Mouse (Mus musculus): Measurements from ENCODE around the gene Muc5ac. TPM values are rescaled to one million over a fixed set of nuclear protein-coding genes. Genes with fewer than 3 reads are reported as not detected.

Muc5ac gene
- polyA plus RNA-seq, 1 experiment from 2014 or later: not detected

DNA sequence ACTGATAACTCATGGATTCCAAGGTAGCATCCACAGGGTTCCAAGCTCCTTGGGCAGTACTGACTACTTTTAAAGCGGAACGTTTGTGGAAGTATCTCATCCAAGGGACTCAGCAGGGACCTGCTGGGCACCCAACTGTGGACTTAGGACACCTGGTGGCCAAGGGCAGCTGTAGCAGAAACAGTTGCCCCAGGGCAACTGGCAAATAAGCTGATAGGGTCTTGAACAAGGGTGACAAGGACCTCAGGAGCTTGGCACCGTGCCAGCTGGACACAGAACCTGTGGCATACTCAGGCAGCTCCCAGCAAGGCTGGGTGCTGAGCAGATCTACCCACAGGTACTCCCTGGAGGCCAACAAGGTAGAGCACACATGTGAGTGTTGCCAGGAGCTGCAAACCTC is 29.5 kb downstream of the Muc5ac start:
- H3K27me3 ChIP-seq (ENCODE audit: control insufficient read depth, insufficient read depth, low read length): no peaks in the 10 kb centered on the region
- no peak for ATAC-seq (ENCODE audit: low FRiP score)
- no peak overlapping the region for H3K9ac ChIP-seq (ENCODE audit: low read length)
- no peak for DNase-seq (ENCODE audit: low spot score, missing footprints)
- no peaks in the 10 kb centered on the region for H3K4me1 ChIP-seq (ENCODE audit: control insufficient read depth, insufficient read depth, low read length)
- H3K27ac ChIP-seq (ENCODE audit: low read depth, low read length): no peak overlapping the region
- H3K4me3 ChIP-seq (ENCODE audit: low read depth, low read length): no peak overlapping the region
- no peaks in the 10 kb centered on the region for H3K36me3 ChIP-seq (ENCODE audit: control insufficient read depth, insufficient read depth, low read length)
- H3K4me2 ChIP-seq: no peak overlapping the region
- H3K9me3 ChIP-seq (ENCODE audit: control insufficient read depth, low read length): no peaks in the 10 kb centered on the region
- 84% methylated on average over 3 of the region's 3 CpGs for WGBS

DNA sequence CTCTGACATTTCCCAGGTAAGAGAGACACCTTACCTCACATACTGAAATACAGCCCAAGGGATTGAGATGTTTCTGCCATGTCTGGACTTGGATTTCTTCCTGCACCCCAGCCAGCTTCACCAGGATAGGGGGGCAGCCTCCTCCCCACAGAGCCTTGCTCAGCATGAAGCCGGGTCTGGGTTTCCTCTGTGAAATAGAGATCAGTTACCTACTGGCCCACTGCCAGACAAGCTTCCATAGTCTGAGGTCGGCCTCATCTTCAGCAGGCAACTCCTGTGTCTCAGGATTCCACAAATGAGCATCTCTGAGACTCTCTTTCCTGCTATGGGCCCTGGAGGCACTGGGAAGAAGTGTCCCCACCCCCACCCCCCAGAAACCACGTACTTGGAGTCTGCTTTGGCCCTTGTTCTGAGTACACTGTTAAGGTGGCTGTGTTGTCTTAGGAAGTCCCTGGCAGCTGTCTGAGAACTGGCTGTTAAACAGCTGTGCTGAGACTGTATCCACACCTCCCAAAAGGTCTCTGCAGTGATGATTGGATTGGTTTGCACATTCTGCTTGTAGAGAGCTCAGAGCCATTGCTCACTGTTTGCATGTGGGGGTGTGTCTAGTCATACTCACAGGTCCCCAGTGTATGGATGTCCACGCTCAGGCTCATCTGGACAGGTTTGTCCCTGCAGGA is 34.0 kb downstream of the Muc5ac start:
- DNase-seq (ENCODE audit: low spot score, missing footprints) (no peak), ATAC-seq (ENCODE audit: low FRiP score) (no peak)
- Histone ChIP-seq H3K36me3 (ENCODE audit: control insufficient read depth, insufficient read depth, low read length) (no peaks in the 10 kb centered on the region), H3K9me3 (ENCODE audit: control insufficient read depth, low read length) (no peaks in the 10 kb centered on the region), H3K27me3 (ENCODE audit: control insufficient read depth, insufficient read depth, low read length) (no peaks in the 10 kb centered on the region), H3K9ac (ENCODE audit: low read length) (no peak overlapping the region), H3K4me2 (no peak overlapping the region), H3K4me1 (ENCODE audit: control insufficient read depth, insufficient read depth, low read length) (peaks cover 2% of the 10 kb centered on the region; the same call in 1 of the 2 replicates), H3K4me3 (ENCODE audit: low read depth, low read length) (no peak overlapping the region), H3K27ac (ENCODE audit: low read depth, low read length) (no peak overlapping the region)
- WGBS: 72% methylated on average over 4 of the region's 4 CpGs

DNA sequence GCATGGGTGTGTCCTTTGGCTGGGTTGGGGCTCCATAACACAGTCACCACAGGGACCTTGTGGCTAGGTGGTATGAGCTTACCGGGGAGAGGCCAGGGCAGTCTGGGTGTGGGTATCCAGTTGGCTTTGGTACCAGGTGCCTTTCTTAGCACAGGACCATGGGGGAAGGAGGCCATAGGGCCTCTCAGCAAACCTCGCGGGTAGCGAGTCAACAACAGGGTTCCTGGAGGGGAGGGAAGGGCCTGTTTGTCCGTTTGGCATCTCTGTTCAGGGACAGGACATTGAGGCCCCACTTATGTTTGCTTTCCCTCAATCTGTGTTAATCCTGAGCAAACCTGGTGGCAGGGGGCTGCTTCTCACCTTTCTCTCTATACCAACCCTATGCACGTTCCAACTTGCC is 34.9 kb downstream of the Muc5ac start:
- Histone ChIP-seq H3K4me1 (ENCODE audit: control insufficient read depth, insufficient read depth, low read length) (peaks cover 2% of the 10 kb centered on the region; the same call in 1 of the 2 replicates), H3K4me2 (no peak overlapping the region), H3K27me3 (ENCODE audit: control insufficient read depth, insufficient read depth, low read length) (no peaks in the 10 kb centered on the region), H3K9me3 (ENCODE audit: control insufficient read depth, low read length) (no peaks in the 10 kb centered on the region), H3K36me3 (ENCODE audit: control insufficient read depth, insufficient read depth, low read length) (no peaks in the 10 kb centered on the region), H3K4me3 (ENCODE audit: low read depth, low read length) (no peak overlapping the region), H3K9ac (ENCODE audit: low read length) (no peak overlapping the region), H3K27ac (ENCODE audit: low read depth, low read length) (no peak overlapping the region)
- DNase-seq (ENCODE audit: low spot score, missing footprints) (no peak), ATAC-seq (ENCODE audit: low FRiP score) (no peak)
- WGBS: 78% methylated on average over 6 of the region's 6 CpGs

DNA sequence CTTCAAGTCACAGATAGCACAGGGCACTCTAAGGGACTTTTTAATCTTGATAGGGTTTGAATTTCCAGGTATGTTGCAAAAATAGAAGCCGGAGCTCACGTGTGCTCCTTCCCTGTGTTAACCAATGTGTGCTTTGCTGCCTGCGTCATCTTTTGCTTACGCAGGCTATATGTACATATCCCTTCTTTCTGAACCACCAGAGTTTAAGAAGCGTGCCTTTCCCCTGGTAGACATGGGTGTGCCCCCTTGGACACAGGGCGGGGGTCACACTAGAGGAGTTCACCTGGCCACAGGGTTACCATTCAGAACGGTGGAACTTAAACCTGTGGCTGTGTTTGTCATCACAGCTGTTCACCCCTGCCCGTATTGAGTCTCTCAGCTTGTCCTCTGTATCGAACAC is 35.6 kb downstream of the Muc5ac start:
- no peak for ATAC-seq (ENCODE audit: low FRiP score)
- H3K27ac ChIP-seq (ENCODE audit: low read depth, low read length): no peak overlapping the region
- 84% methylated on average over 9 of the region's 9 CpGs for WGBS
- H3K9me3 ChIP-seq (ENCODE audit: control insufficient read depth, low read length): no peaks in the 10 kb centered on the region
- no peak overlapping the region for H3K9ac ChIP-seq (ENCODE audit: low read length)
- no peak for DNase-seq (ENCODE audit: low spot score, missing footprints)
- H3K36me3 ChIP-seq (ENCODE audit: control insufficient read depth, insufficient read depth, low read length): no peaks in the 10 kb centered on the region
- peaks cover 2% of the 10 kb centered on the region; the same call in 1 of the 2 replicates for H3K4me1 ChIP-seq (ENCODE audit: control insufficient read depth, insufficient read depth, low read length)
- no peak overlapping the region for H3K4me3 ChIP-seq (ENCODE audit: low read depth, low read length)
- H3K4me2 ChIP-seq: no peak overlapping the region
- no peaks in the 10 kb centered on the region for H3K27me3 ChIP-seq (ENCODE audit: control insufficient read depth, insufficient read depth, low read length)

DNA sequence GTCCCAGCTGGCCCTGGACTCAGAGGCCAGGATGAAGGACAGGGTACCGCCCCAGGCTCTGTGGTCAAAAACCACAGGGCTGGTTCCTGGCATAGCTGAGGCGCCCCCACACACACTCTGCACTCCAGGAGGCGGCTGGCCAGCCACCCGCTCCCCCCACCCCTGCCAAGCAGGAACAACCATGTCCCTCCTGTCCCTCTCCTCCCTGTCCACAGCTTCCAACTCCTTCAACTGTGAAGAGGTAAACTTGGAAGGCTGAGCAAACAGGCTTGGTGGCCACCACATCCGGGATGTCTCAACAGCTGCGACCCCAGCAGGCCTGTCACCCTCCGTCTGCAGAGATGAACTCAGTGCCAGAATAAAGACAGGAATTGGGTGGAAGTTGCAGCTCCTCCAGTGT is 47.2 kb downstream of the Muc5ac start:
- 85% methylated on average over 7 of the region's 7 CpGs for WGBS
- ATAC-seq (ENCODE audit: low FRiP score): no peak

DNA sequence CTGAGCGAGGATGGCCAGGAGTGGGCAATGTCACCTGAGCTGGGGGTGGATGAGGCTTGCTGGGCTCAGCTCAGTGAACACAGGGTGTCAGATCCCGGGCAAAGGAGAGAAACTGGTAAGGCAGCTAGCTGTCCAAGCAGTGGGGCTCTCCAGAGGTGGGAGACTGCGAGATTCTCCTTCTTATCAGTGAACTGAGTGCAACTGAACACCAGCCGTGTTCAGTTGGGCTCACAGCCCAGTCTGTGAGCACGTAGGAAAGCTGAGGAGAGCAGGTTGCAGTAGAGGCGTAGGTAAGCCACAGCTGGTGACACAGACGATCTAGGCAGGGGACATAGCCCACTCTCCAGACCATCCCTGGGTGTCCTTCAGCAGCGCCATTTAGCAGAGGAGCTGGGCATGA is 47.7 kb downstream of the Muc5ac start:
- Histone ChIP-seq H3K9ac (ENCODE audit: low read length) (no peak overlapping the region), H3K36me3 (ENCODE audit: control insufficient read depth, insufficient read depth, low read length) (no peaks in the 10 kb centered on the region), H3K27me3 (ENCODE audit: control insufficient read depth, insufficient read depth, low read length) (no peaks in the 10 kb centered on the region), H3K27ac (ENCODE audit: low read depth, low read length) (no peak overlapping the region), H3K4me2 (no peak overlapping the region), H3K9me3 (ENCODE audit: control insufficient read depth, low read length) (no peaks in the 10 kb centered on the region), H3K4me3 (ENCODE audit: low read depth, low read length) (no peak overlapping the region), H3K4me1 (ENCODE audit: control insufficient read depth, insufficient read depth, low read length) (no peaks in the 10 kb centered on the region)
- WGBS: 85% methylated on average over 8 of the region's 8 CpGs
- ATAC-seq (ENCODE audit: low FRiP score): no peak
- DNase-seq (ENCODE audit: low spot score, missing footprints): no peak

More for the DNA sequence above, 47.2 kb downstream of the Muc5ac start:
- no peak overlapping the region for H3K4me3 ChIP-seq (ENCODE audit: low read depth, low read length)
- no peak overlapping the region for H3K27ac ChIP-seq (ENCODE audit: low read depth, low read length)
- no peak overlapping the region for H3K9ac ChIP-seq (ENCODE audit: low read length)
- no peaks in the 10 kb centered on the region for H3K4me1 ChIP-seq (ENCODE audit: control insufficient read depth, insufficient read depth, low read length)
- no peaks in the 10 kb centered on the region for H3K27me3 ChIP-seq (ENCODE audit: control insufficient read depth, insufficient read depth, low read length)
- no peaks in the 10 kb centered on the region for H3K36me3 ChIP-seq (ENCODE audit: control insufficient read depth, insufficient read depth, low read length)
- no peaks in the 10 kb centered on the region for H3K9me3 ChIP-seq (ENCODE audit: control insufficient read depth, low read length)
- no peak for DNase-seq (ENCODE audit: low spot score, missing footprints)
- no peak overlapping the region for H3K4me2 ChIP-seq

DNA sequence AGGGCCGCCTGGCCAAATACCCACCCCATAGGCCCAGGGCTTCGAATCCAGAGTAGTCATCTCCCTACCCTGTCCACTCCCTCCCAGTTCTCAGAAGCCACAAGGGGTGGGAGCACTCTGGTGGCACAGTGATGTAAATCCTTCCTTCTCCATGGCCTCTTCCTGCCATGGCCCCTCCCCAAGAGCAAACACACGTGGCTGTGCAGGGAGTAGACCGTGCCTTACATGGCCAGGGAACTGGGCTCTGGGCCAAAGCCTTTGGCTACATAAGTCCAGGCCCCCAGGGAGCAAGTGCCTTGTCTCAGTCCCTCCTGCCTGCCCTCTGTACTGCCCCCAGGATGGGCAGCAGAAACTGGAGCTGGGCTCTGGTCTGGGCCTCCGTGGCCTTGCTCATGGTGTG is 50.0 kb downstream of the Muc5ac start, which contains the start of gene Muc5b:
Gene Muc5b (plus strand): TSS at position 292 of the 400 bp plus-strand sequence.
- Histone ChIP-seq H3K9ac (ENCODE audit: low read length) (no peak within 1 kb of the TSS), H3K4me2 (no peak within 1 kb of the TSS), H3K27ac (ENCODE audit: low read depth, low read length) (no peak within 1 kb of the TSS), H3K4me3 (ENCODE audit: low read depth, low read length) (no peak within 1 kb of the TSS), H3K27me3 (ENCODE audit: control insufficient read depth, insufficient read depth, low read length) (no peaks in the 10 kb centered on the region), H3K9me3 (ENCODE audit: control insufficient read depth, low read length) (no peaks in the 10 kb centered on the region), H3K36me3 (ENCODE audit: control insufficient read depth, insufficient read depth, low read length) (no peaks in the 10 kb centered on the region), H3K4me1 (ENCODE audit: control insufficient read depth, insufficient read depth, low read length) (no peaks in the 10 kb centered on the region)
- ATAC-seq (ENCODE audit: low FRiP score) (no peak), DNase-seq (ENCODE audit: low spot score, missing footprints) (no peak)
- 78% methylated on average over 5 of the region's 5 CpGs for WGBS

DNA sequence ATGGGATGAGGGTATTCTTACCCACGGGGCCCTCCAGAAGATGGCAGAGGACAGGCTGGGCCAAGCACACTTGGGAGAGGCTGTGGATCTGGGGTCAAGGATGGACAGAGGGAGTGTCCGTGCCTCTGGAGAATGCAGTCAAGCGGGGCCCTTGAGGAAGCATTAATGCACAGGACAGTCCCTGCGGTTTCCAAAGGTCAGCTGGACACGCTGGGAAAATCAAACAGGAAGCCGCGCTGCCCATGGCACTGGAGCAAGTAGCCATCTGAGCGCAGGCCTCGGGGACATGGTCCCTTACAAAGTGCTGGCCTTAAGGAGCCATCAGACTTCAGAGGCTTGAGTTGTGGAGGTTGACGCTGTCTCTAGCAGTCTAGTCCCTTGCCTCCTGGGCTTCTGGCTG is 51.6 kb downstream of the Muc5ac start:
- Histone ChIP-seq H3K9me3 (ENCODE audit: control insufficient read depth, low read length) (no peaks in the 10 kb centered on the region), H3K36me3 (ENCODE audit: control insufficient read depth, insufficient read depth, low read length) (no peaks in the 10 kb centered on the region)
- no peak for DNase-seq (ENCODE audit: low spot score, missing footprints)

DNA sequence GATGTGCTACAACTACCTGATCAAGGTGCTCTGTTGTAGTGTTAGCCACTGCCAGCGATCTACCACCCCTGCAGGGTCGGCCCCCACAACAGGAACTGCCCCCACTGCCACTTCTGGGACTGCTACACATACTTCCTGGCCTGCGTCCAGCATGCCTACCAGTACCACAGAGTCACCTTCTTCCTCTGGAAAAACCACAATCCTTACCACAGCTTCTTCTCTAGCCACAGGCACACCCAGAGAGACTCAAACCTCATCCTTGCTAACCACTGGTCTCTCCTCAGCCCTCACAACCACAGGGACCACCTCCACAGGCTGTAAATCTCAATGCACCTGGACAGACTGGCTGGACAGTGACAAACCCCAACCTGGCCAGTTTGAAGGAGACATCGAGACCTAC is 72.3 kb downstream of the Muc5ac start:
- H3K4me1 ChIP-seq (ENCODE audit: control insufficient read depth, insufficient read depth, low read length): no peaks in the 10 kb centered on the region
- no peak overlapping the region for H3K9ac ChIP-seq (ENCODE audit: low read length)
- H3K36me3 ChIP-seq (ENCODE audit: control insufficient read depth, insufficient read depth, low read length): no peaks in the 10 kb centered on the region
- H3K27ac ChIP-seq (ENCODE audit: low read depth, low read length): no peak overlapping the region
- H3K9me3 ChIP-seq (ENCODE audit: control insufficient read depth, low read length): no peaks in the 10 kb centered on the region
- ATAC-seq (ENCODE audit: low FRiP score) (no peak), DNase-seq (ENCODE audit: low spot score, missing footprints) (no peak)
- no peak overlapping the region for H3K4me3 ChIP-seq (ENCODE audit: low read depth, low read length)
- no peak overlapping the region for H3K4me2 ChIP-seq
- 77% methylated on average over 4 of the region's 4 CpGs for WGBS
- no peaks in the 10 kb centered on the region for H3K27me3 ChIP-seq (ENCODE audit: control insufficient read depth, insufficient read depth, low read length)

More for the DNA sequence above, 51.6 kb downstream of the Muc5ac start:
- no peak overlapping the region for H3K9ac ChIP-seq (ENCODE audit: low read length)
- no peaks in the 10 kb centered on the region for H3K4me1 ChIP-seq (ENCODE audit: control insufficient read depth, insufficient read depth, low read length)
- H3K4me3 ChIP-seq (ENCODE audit: low read depth, low read length): no peak overlapping the region
- ATAC-seq (ENCODE audit: low FRiP score): no peak
- H3K27me3 ChIP-seq (ENCODE audit: control insufficient read depth, insufficient read depth, low read length): no peaks in the 10 kb centered on the region
- no peak overlapping the region for H3K4me2 ChIP-seq
- 88% methylated on average over 10 of the region's 10 CpGs for WGBS
- no peak overlapping the region for H3K27ac ChIP-seq (ENCODE audit: low read depth, low read length)

All from midbrain, embryonic 11.5 days (tissue).